Mouse (Mus musculus) embryonic facial prominence, embryonic 11.5 days (tissue): ENCODE data around the gene Rnf208. TPM values are rescaled to one million over a fixed set of nuclear protein-coding genes. Genes with fewer than 3 reads are reported as not detected.
A peak's percentile ranks its signal among the peaks of the same experiment; 100 is the strongest.

Source experiments
- ATAC-seq: fragments of 200-750 bp; cut with Nextera tagmentation; replicated peaks from 2 replicates; pipeline ENCODE4 v1.8.0; 2017; ENCODE audit warnings: low read depth; ENCODE audit not compliant: insufficient number of reproducible peaks, low FRiP score, low TSS enrichment
- DNase-seq: peaks from one replicate; pipeline ENCODE4 v3.0.0-alpha.2; 2015; ENCODE audit warnings: low spot score
- H3K27ac ChIP-seq: fragments of 300-500 bp; sonication (generic); replicated peaks from 2 replicates; pipeline ENCODE4 v1.5.1; 2014; ENCODE audit warnings: mild to moderate bottlenecking, low read depth, low read length, control low read depth
- H3K27me3 ChIP-seq: fragments of 300-500 bp; sonication (generic); 2 replicates; pipeline ENCODE4 v1.6.1; 2014; ENCODE audit warnings: mild to moderate bottlenecking, low read length, moderate library complexity, mixed read lengths; ENCODE audit not compliant: control insufficient read depth, insufficient read depth
- H3K36me3 ChIP-seq: fragments of 300-500 bp; sonication (generic); replicated peaks from 2 replicates; pipeline ENCODE4 v1.6.1; 2014; ENCODE audit warnings: low read depth, mild to moderate bottlenecking, low read length, moderate library complexity, mixed read lengths; ENCODE audit not compliant: control insufficient read depth, insufficient read depth
- H3K4me1 ChIP-seq: fragments of 300-500 bp; sonication (generic); 2 replicates; pipeline ENCODE4 v1.6.1; 2014; ENCODE audit warnings: low read length, mixed read lengths; ENCODE audit not compliant: control insufficient read depth, insufficient read depth
- H3K4me2 ChIP-seq: fragments of 300-500 bp; sonication (generic); 2 replicates; pipeline ENCODE4 v1.6.1; 2014; ENCODE audit warnings: low read depth, mild to moderate bottlenecking, control low read depth, low read length, moderate library complexity
- H3K4me3 ChIP-seq: fragments of 300-500 bp; sonication (generic); 2 replicates; pipeline ENCODE4 v1.5.1; 2014; ENCODE audit warnings: low read depth, low read length, control low read depth
- H3K9ac ChIP-seq: fragments of 300-500 bp; sonication (generic); replicated peaks from 2 replicates; pipeline ENCODE4 v1.6.1; 2014; ENCODE audit warnings: mild to moderate bottlenecking, control low read depth, low read length
- H3K9me3 ChIP-seq: fragments of 300-500 bp; sonication (generic); replicated peaks from 2 replicates; pipeline ENCODE4 v1.6.1; 2016; ENCODE audit warnings: mild to moderate bottlenecking, low read length, inconsistent platforms, mixed read lengths; ENCODE audit not compliant: control insufficient read depth
- WGBS: fragments of 180-500 bp; shearing (Covaris S2); extraction: QIAGEN DNeasy Blood & Tissue Kit; methylation state at CpG from one replicate; pipeline ENCODE4 v1.1.7; 2014; 5-methylcytosine and 5-hydroxymethylcytosine counted together
- polyA plus RNA-seq: library from polyadenylated mRNA; unstranded; fragments of >200 nt; fragmentation: Nextera tagmentation; extraction: Ambion mirVana; gene quantifications from 2 replicates; pipeline ENCODE4 v1.2.1, GENCODE M21; 2014

The Rnf208 gene
- polyA plus RNA-seq, 1 experiment from 2014 or later: 7.4 TPM

GRCm38 (mm10) chr2:25217666-25218065, 24.4 kb upstream of the Rnf208 start:
- Histone ChIP-seq H3K4me2 (no peak overlapping the region), H3K27ac (no peak overlapping the region), H3K27me3 (no peaks in the 10 kb centered on the region), H3K36me3 (no peaks in the 10 kb centered on the region), H3K9me3 (no peaks in the 10 kb centered on the region), H3K4me1 (no peaks in the 10 kb centered on the region), H3K4me3 (no peak overlapping the region), H3K9ac (no peak overlapping the region)
- no peak for ATAC-seq
- WGBS: 55% methylated on average over 2 of the region's 2 CpGs
- DNase-seq: no peak

- no peak for DNase-seq
- H3K27me3 ChIP-seq: no peaks in the 10 kb centered on the region
- H3K4me1 ChIP-seq: no peaks in the 10 kb centered on the region
- ATAC-seq: no peak
- H3K4me3 ChIP-seq: no peak within 1 kb of the TSS
- H3K9me3 ChIP-seq: no peaks in the 10 kb centered on the region
- no peak within 1 kb of the TSS for H3K4me2 ChIP-seq
- H3K27ac ChIP-seq: no peak within 1 kb of the TSS
- no peaks in the 10 kb centered on the region for H3K36me3 ChIP-seq
- no peak within 1 kb of the TSS for H3K9ac ChIP-seq
Observed at GRCm38 (mm10) chr2:25218445-25218844, 23.6 kb upstream of the Rnf208 start, which contains the start of gene Fam166a. Gene Fam166a (plus strand): TSS chr2:25218745.

- WGBS: 64% methylated on average over 5 of the region's 5 CpGs
- Histone ChIP-seq H3K4me2 (no peak overlapping the region), H3K9ac (no peak overlapping the region), H3K4me1 (peaks cover 2% of the 10 kb centered on the region; the same call in 1 of the 2 replicates), H3K9me3 (no peaks in the 10 kb centered on the region), H3K27ac (no peak overlapping the region), H3K27me3 (no peaks in the 10 kb centered on the region), H3K4me3 (no peak overlapping the region), H3K36me3 (no peaks in the 10 kb centered on the region)
- ATAC-seq (no peak), DNase-seq (no peak)
Observed at GRCm38 (mm10) chr2:25221331-25221772, 20.7 kb upstream of the Rnf208 start.

- peak; percentile 24 for ATAC-seq
- no peaks in the 10 kb centered on the region for H3K27me3 ChIP-seq
- peaks cover 2% of the 10 kb centered on the region; the same call in 1 of the 2 replicates for H3K4me1 ChIP-seq
- H3K27ac ChIP-seq: peak overlapping the region; percentile 85
- H3K4me3 ChIP-seq: peak overlapping the region; percentile 78
- under 1% methylated on average over 46 of the region's 53 CpGs for WGBS
- no peaks in the 10 kb centered on the region for H3K36me3 ChIP-seq
- peak overlapping the region; percentile 87 for H3K4me2 ChIP-seq
- H3K9ac ChIP-seq: peak overlapping the region; percentile 75
- H3K9me3 ChIP-seq: no peaks in the 10 kb centered on the region
- peak; percentile 65 for DNase-seq
Observed at GRCm38 (mm10) chr2:25223681-25224491, 18.2 kb upstream of the Rnf208 start.

- H3K4me2 ChIP-seq: peak within 1 kb of the TSS; percentile 87
- peak within 1 kb of the TSS; percentile 78 for H3K4me3 ChIP-seq
- H3K27me3 ChIP-seq: no peaks in the 10 kb centered on the region
- H3K4me1 ChIP-seq: peaks cover 2% of the 10 kb centered on the region; the same call in 1 of the 2 replicates
- H3K9me3 ChIP-seq: no peaks in the 10 kb centered on the region
- no peak for DNase-seq
- peak within 1 kb of the TSS; percentile 75 for H3K9ac ChIP-seq
- 0% methylated on average over 17 of the region's 17 CpGs for WGBS
- no peaks in the 10 kb centered on the region for H3K36me3 ChIP-seq
- ATAC-seq: no peak
- H3K27ac ChIP-seq: peak within 1 kb of the TSS; percentile 97
Observed at GRCm38 (mm10) chr2:25224492-25224765, 17.6 kb upstream of the Rnf208 start, which contains the start of gene Tubb4b. Gene Tubb4b (minus strand): TSS chr2:25224702.

- 2% methylated on average over 39 of the region's 41 CpGs for WGBS
- Histone ChIP-seq H3K4me2 (peak overlapping the region; percentile 60), H3K4me3 (peak overlapping the region; percentile 51), H3K36me3 (no peaks in the 10 kb centered on the region), H3K27ac (peak overlapping the region; percentile 97), H3K4me1 (peaks cover 2% of the 10 kb centered on the region; the same call in 1 of the 2 replicates), H3K9me3 (no peaks in the 10 kb centered on the region), H3K9ac (peak overlapping the region; percentile 67), H3K27me3 (no peaks in the 10 kb centered on the region)
- ATAC-seq (peak; percentile 97), DNase-seq (peak; percentile 99)
Observed at GRCm38 (mm10) chr2:25224766-25225752, 17.0 kb upstream of the Rnf208 start.

GRCm38 (mm10) chr2:25225811-25226379, 16.2 kb upstream of the Rnf208 start:
- DNase-seq (no peak), ATAC-seq (no peak)
- Histone ChIP-seq H3K9me3 (no peaks in the 10 kb centered on the region), H3K27me3 (no peaks in the 10 kb centered on the region), H3K4me3 (no peak overlapping the region), H3K27ac (peak overlapping the region; percentile 97; the same call in 1 of the 2 replicates), H3K4me1 (peaks cover 2% of the 10 kb centered on the region; the same call in 1 of the 2 replicates), H3K4me2 (peak overlapping the region; percentile 60), H3K9ac (no peak overlapping the region; the same call in 1 of the 2 replicates), H3K36me3 (no peaks in the 10 kb centered on the region)
- WGBS: 74% methylated on average over 8 of the region's 8 CpGs
